Mouse (Mus musculus) cerebellum, adult 2 months (tissue): Measurements from ENCODE around the gene Nr1d1. TPM values are rescaled to one million over a fixed set of nuclear protein-coding genes. Genes with fewer than 3 reads are reported as not detected.

ENCODE experiments used
- DNase-seq, 2 experiments: peaks; one replicate each; pipeline ENCODE4 v3.0.0; 2021
- H3K27ac ChIP-seq: fragments of 200-500 bp; 2 replicates; pipeline ENCODE4 v1.5.1; 2012; ENCODE audit warnings: low read length, control low read depth, inconsistent platforms; ENCODE audit not compliant: insufficient read depth
- H3K27me3 ChIP-seq: fragments of 200-500 bp; 2 replicates; pipeline ENCODE4 v1.6.1; 2012; ENCODE audit warnings: inconsistent platforms, mild to moderate bottlenecking, low read length, moderate library complexity; ENCODE audit not compliant: control insufficient read depth, insufficient read depth
- H3K4me1 ChIP-seq: fragments of 200-500 bp; 2 replicates; pipeline ENCODE4 v1.6.1; 2011; ENCODE audit warnings: low read length; ENCODE audit not compliant: control insufficient read depth, insufficient read depth
- H3K4me3 ChIP-seq: fragments of 200-500 bp; replicated peaks from 2 replicates; pipeline ENCODE3; 2011; ENCODE audit warnings: mild to moderate bottlenecking, low read depth, low read length, control low read depth; ENCODE audit not compliant: insufficient read depth
- CTCF ChIP-seq: fragments of 200-500 bp; IDR thresholded peaks from 2 replicates; pipeline ENCODE4 v1.5.1; 2011; ENCODE audit warnings: low read depth, mild to moderate bottlenecking, control low read depth, low read length, moderate library complexity, borderline replicate concordance; ENCODE audit not compliant: insufficient read depth
- POLR2A ChIP-seq: fragments of 200-500 bp; IDR thresholded peaks from 2 replicates; pipeline ENCODE4 v1.6.1; 2011; ENCODE audit warnings: low read length, control low read depth, borderline replicate concordance; ENCODE audit not compliant: insufficient read depth
- WGBS: fragments of 180-500 bp; shearing (Covaris S2); methylation state at CpG from one replicate; pipeline ENCODE4 v1.1.7; 2018; 5-methylcytosine and 5-hydroxymethylcytosine counted together
- polyA plus RNA-seq: library from polyadenylated mRNA; depleted of rRNA; stranded (reverse); fragments of >200 nt; gene quantifications from 2 replicates; pipeline ENCODE4 v1.2.3, GENCODE M21; 2012

Gene Nr1d1
- polyA plus RNA-seq, 1 experiment: 144 TPM

DNA sequence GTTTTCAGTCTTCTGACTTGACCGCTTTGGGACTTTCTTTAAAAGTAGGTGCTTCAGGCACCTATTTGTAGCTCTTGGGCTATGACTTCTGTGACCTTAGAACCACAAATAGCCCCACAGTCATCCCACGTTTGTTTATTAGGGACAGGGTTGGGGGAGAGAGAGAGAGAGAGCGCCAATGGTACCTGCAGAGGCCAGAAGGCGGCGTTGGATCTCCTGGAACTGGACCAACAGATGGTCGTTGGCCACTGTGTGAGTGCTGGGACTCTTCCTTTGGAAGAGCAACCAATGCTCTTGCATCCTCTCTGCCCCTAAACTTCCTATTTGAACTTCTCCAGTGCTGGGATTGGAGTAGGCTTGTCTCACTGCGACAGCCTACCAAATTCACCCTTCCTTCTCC, 12.1 kb upstream of the Nr1d1 start:
- 16% methylated on average over 7 of the region's 7 CpGs for WGBS
- Histone ChIP-seq H3K4me1 (peaks cover 31% of the 10 kb centered on the region), H3K27ac (peak overlapping the region; percentile 43), H3K4me3 (no peak overlapping the region), H3K27me3 (no peaks in the 10 kb centered on the region)
- no peak for DNase-seq
- TF ChIP-seq POLR2A: no peak

GRCm38 (mm10) chr11:98786359-98787214, 11.5 kb upstream of the Nr1d1 start:
- 0% methylated on average over 15 of the region's 15 CpGs for WGBS
- H3K4me1 ChIP-seq: peaks cover 37% of the 10 kb centered on the region
- H3K27ac ChIP-seq: peak overlapping the region; percentile 85
- H3K4me3 ChIP-seq: peak overlapping the region; percentile 18
- TF ChIP-seq CTCF (peak; percentile 89), POLR2A (no peak)
- H3K27me3 ChIP-seq: no peaks in the 10 kb centered on the region
- DNase-seq: peak; percentile 95 to 98

DNA sequence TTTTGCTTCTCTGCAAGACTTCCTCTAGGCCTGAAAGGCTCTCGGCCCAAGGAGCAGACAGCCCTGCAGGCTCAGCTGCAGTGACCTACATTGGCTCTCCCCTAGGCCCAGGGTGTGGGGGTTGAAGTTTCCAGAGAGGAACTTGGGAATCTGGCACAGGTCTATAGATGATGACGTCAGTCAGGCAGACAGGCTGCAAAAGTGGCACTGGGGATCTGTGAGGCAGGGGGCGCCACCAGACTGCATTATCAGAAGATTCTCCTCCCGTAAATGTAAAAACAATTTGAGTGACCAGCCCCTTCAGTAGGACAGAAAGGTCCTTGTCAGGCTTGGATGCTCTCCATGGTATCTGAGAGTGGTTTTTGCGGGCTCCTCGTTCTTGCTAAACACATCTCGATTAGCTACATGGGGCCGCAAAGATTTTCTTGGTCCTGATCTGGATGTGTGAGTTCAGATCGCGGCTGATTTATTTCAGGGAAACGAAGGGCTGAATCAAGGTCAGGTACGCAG, 10.7 kb upstream of the Nr1d1 start:
- H3K4me3 ChIP-seq: peak overlapping the region; percentile 18
- H3K27me3 ChIP-seq: no peaks in the 10 kb centered on the region
- peak overlapping the region; percentile 85 for H3K27ac ChIP-seq
- peak; percentile 83 to 88 for DNase-seq
- H3K4me1 ChIP-seq: peaks cover 39% of the 10 kb centered on the region
- 1% methylated on average over 12 of the region's 12 CpGs for WGBS
- TF ChIP-seq CTCF (peak; percentile 56; the same call in 1 of the 2 replicates), POLR2A (no peak)

GRCm38 (mm10) chr11:98785214-98785613, 10.1 kb upstream of the Nr1d1 start:
- peaks cover 39% of the 10 kb centered on the region for H3K4me1 ChIP-seq

GRCm38 (mm10) chr11:98784139-98784538, 9.0 kb upstream of the Nr1d1 start:
- DNase-seq: peak in 1 of 2 experiments; percentile 38
- TF ChIP-seq CTCF (no peak), POLR2A (no peak)
- H3K27me3 ChIP-seq: no peaks in the 10 kb centered on the region
- H3K4me1 ChIP-seq: peaks cover 39% of the 10 kb centered on the region
- H3K27ac ChIP-seq: peak overlapping the region; percentile 97
- no peak overlapping the region for H3K4me3 ChIP-seq
- 79% methylated on average over 4 of the region's 4 CpGs for WGBS

More at GRCm38 (mm10) chr11:98785214-98785613, 10.1 kb upstream of the Nr1d1 start:
- TF ChIP-seq POLR2A (no peak), CTCF (no peak)
- WGBS: 31% methylated on average over 10 of the region's 10 CpGs
- DNase-seq: peak in 1 of 2 experiments; percentile 39
- Histone ChIP-seq H3K27ac (peak overlapping the region; percentile 85), H3K4me3 (no peak overlapping the region), H3K27me3 (no peaks in the 10 kb centered on the region)

- DNase-seq: peak; percentile 94 to 97
- 1% methylated on average over 20 of the region's 20 CpGs for WGBS
- Histone ChIP-seq H3K27me3 (no peaks in the 10 kb centered on the region), H3K4me1 (peaks cover 39% of the 10 kb centered on the region), H3K4me3 (peak overlapping the region; percentile 48), H3K27ac (peak overlapping the region; percentile 97)
- no peak for TF ChIP-seq CTCF
- peak; percentile 92 for TF ChIP-seq POLR2A
These were observed 8.1 kb upstream of the Nr1d1 start for GRCm38 (mm10) chr11:98783236-98783696.

DNA sequence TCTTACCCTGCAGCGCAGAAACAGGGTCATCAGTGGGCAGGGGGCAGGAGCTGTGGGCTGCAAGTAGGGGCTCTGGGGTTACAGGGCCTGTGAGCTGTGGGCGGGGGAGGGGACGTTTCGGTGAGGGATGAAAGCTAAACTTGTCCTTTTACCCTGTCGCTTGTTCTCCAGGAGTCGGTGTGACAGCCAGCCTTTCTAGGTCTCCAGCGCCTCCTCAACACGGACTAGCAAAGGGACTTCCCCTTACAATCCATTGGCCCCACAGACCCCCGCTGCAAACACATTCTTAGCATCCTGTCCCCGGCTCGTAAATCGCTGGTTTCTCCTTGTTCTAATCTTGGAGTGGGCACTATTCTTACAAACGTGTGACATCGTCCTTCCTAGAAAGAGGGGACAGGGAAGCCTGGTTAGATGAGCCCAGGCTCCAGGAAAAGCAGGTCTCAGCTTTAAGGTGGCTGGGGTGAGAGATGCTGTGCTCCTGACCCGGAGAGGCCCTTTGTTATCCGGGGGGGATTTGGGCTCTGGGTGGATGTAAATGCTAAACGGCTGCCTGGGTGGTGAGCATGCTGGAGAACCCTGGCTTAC, 7.6 kb upstream of the Nr1d1 start:
- peak overlapping the region; percentile 97 for H3K27ac ChIP-seq
- WGBS: 10% methylated on average over 17 of the region's 17 CpGs
- peak overlapping the region; percentile 48 for H3K4me3 ChIP-seq
- TF ChIP-seq POLR2A: no peak
- TF ChIP-seq CTCF: no peak
- peak; percentile 51 to 62 for DNase-seq
- H3K27me3 ChIP-seq: no peaks in the 10 kb centered on the region
- H3K4me1 ChIP-seq: peaks cover 39% of the 10 kb centered on the region
